Mouse (Mus musculus) spleen, adult 2 months (tissue): ENCODE measurements around the gene Zfp541. TPM values are rescaled to one million over a fixed set of nuclear protein-coding genes. Genes with fewer than 3 reads are reported as not detected.

ENCODE experiments used
- DNase-seq, 2 experiments: peaks; one replicate each; pipeline versions ENCODE4 v3.0.0 to v3.0.0-alpha.2; 2012 to 2021; ENCODE audit warnings: low spot score in 2 of 2, low read depth in 1 of 2
- H3K27ac ChIP-seq: fragments of 200-500 bp; 2 replicates; pipeline ENCODE4 v1.5.1; 2012; ENCODE audit warnings: low read length, inconsistent platforms; ENCODE audit not compliant: insufficient read depth
- H3K27me3 ChIP-seq: fragments of 200-500 bp; 2 replicates; pipeline ENCODE4 v1.6.1; 2012; ENCODE audit warnings: mild to moderate bottlenecking, moderate library complexity, low read length, inconsistent platforms; ENCODE audit not compliant: control insufficient read depth, insufficient read depth
- H3K36me3 ChIP-seq: fragments of 200-500 bp; 2 replicates; pipeline ENCODE4 v1.6.1; 2012; ENCODE audit warnings: mild to moderate bottlenecking, low read length, inconsistent platforms; ENCODE audit not compliant: control insufficient read depth, insufficient read depth
- H3K4me1 ChIP-seq: fragments of 200-500 bp; 2 replicates; pipeline ENCODE4 v1.6.1; 2011; ENCODE audit warnings: inconsistent platforms; ENCODE audit not compliant: control insufficient read depth, insufficient read depth, insufficient read length
- H3K4me3 ChIP-seq: fragments of 200-500 bp; 2 replicates; pipeline ENCODE4 v1.5.1; 2011; ENCODE audit warnings: mild to moderate bottlenecking, inconsistent platforms; ENCODE audit not compliant: insufficient read depth, insufficient read length; ENCODE audit errors: extremely low read depth
- CTCF ChIP-seq: fragments of 200-500 bp; IDR thresholded peaks from 2 replicates; pipeline ENCODE4 v1.5.1; 2011; ENCODE audit warnings: mild to moderate bottlenecking, inconsistent platforms; ENCODE audit not compliant: insufficient read depth, insufficient read length, insufficient replicate concordance; ENCODE audit errors: extremely low read depth
- POLR2A ChIP-seq: fragments of 200-500 bp; IDR thresholded peaks from 2 replicates; pipeline ENCODE4 v1.6.1; 2011; ENCODE audit warnings: low read depth, low read length, inconsistent platforms
- WGBS: fragments of 180-500 bp; shearing (Covaris S2); methylation state at CpG from one replicate; pipeline ENCODE4 v1.1.7; 2018; 5-methylcytosine and 5-hydroxymethylcytosine counted together
- polyA plus RNA-seq: library from polyadenylated mRNA; depleted of rRNA; stranded (reverse); fragments of >200 nt; gene quantifications from 2 replicates; pipeline ENCODE4 v1.2.3, GENCODE M21; 2012

Gene Zfp541
- polyA plus RNA-seq, 1 experiment: 0.02 TPM

- no peak overlapping the region for H3K27ac ChIP-seq
- no peak for DNase-seq
- H3K4me3 ChIP-seq: no peak overlapping the region
- H3K27me3 ChIP-seq: no peaks in the 10 kb centered on the region
- peaks cover 50% of the 10 kb centered on the region for H3K36me3 ChIP-seq
- 97% methylated on average over 8 of the region's 8 CpGs for WGBS
- no peaks in the 10 kb centered on the region for H3K4me1 ChIP-seq
- no peak for TF ChIP-seq CTCF
- TF ChIP-seq POLR2A: no peak
Measured at GRCm38 (mm10) chr7:16110158-16110557, 48.5 kb downstream of the Zfp541 start.

- Histone ChIP-seq H3K36me3 (peaks cover 59% of the 10 kb centered on the region), H3K4me1 (no peaks in the 10 kb centered on the region), H3K4me3 (no peak overlapping the region), H3K27me3 (no peaks in the 10 kb centered on the region), H3K27ac (no peak overlapping the region)
- TF ChIP-seq POLR2A: no peak
- TF ChIP-seq CTCF: no peak
- DNase-seq: no peak
- WGBS: 91% methylated on average over 7 of the region's 7 CpGs
Measured at GRCm38 (mm10) chr7:16111284-16112090, 49.9 kb downstream of the Zfp541 start.

GRCm38 (mm10) chr7:16116418-16116817 lies 54.8 kb downstream of the Zfp541 start:
- Histone ChIP-seq H3K4me3 (no peak overlapping the region), H3K36me3 (peaks cover 36% of the 10 kb centered on the region), H3K4me1 (peaks cover 6% of the 10 kb centered on the region; the same call in 1 of the 2 replicates), H3K27me3 (no peaks in the 10 kb centered on the region), H3K27ac (no peak overlapping the region)
- no peak for DNase-seq
- WGBS: 97% methylated on average over 7 of the region's 7 CpGs
- TF ChIP-seq CTCF (no peak), POLR2A (no peak)

GRCm38 (mm10) chr7:16117100-16117499 lies 55.5 kb downstream of the Zfp541 start:
- Histone ChIP-seq H3K4me3 (no peak overlapping the region), H3K27ac (no peak overlapping the region), H3K27me3 (no peaks in the 10 kb centered on the region), H3K36me3 (peaks cover 34% of the 10 kb centered on the region), H3K4me1 (peaks cover 6% of the 10 kb centered on the region; the same call in 1 of the 2 replicates)
- TF ChIP-seq CTCF: no peak
- TF ChIP-seq POLR2A: no peak
- no peak for DNase-seq
- 92% methylated on average over 3 of the region's 3 CpGs for WGBS

GRCm38 (mm10) chr7:16119569-16120261 lies 58.1 kb downstream of the Zfp541 start, which contains the start of gene Kptn:
Gene Kptn, plus strand, starts transcription at chr7:16119895.
- H3K36me3 ChIP-seq: peaks cover 14% of the 10 kb centered on the region
- no peaks in the 10 kb centered on the region for H3K27me3 ChIP-seq
- DNase-seq: peak; percentile 83 to 91
- H3K4me1 ChIP-seq: peaks cover 6% of the 10 kb centered on the region; the same call in 1 of the 2 replicates
- 1% methylated on average over 33 of the region's 33 CpGs for WGBS
- TF ChIP-seq POLR2A (no peak), CTCF (peak; percentile 72; the same call in 1 of the 2 replicates)
- H3K27ac ChIP-seq: peak within 1 kb of the TSS; percentile 84
- peak within 1 kb of the TSS; percentile 96 for H3K4me3 ChIP-seq

GRCm38 (mm10) chr7:16120262-16120600 lies 58.6 kb downstream of the Zfp541 start:
- peaks cover 6% of the 10 kb centered on the region; the same call in 1 of the 2 replicates for H3K4me1 ChIP-seq
- no peak for DNase-seq
- 54% methylated on average over 9 of the region's 9 CpGs for WGBS
- peak overlapping the region; percentile 96 for H3K4me3 ChIP-seq
- no peak overlapping the region for H3K27ac ChIP-seq
- H3K36me3 ChIP-seq: peaks cover 10% of the 10 kb centered on the region
- TF ChIP-seq POLR2A: no peak
- H3K27me3 ChIP-seq: no peaks in the 10 kb centered on the region

GRCm38 (mm10) chr7:16125829-16126228 lies 64.2 kb downstream of the Zfp541 start:
- TF ChIP-seq POLR2A (no peak), CTCF (no peak)
- 89% methylated on average over 9 of the region's 9 CpGs for WGBS
- Histone ChIP-seq H3K27ac (no peak overlapping the region), H3K27me3 (peaks cover 6% of the 10 kb centered on the region), H3K36me3 (peaks cover 2% of the 10 kb centered on the region; the same call in 1 of the 2 replicates), H3K4me3 (no peak overlapping the region), H3K4me1 (peaks cover 7% of the 10 kb centered on the region; the same call in 1 of the 2 replicates)
- DNase-seq: no peak
